Mouse (Mus musculus): ENCODE data around the gene Xaf1. TPM values are rescaled to one million over a fixed set of nuclear protein-coding genes. Genes with fewer than 3 reads are reported as not detected.

The Xaf1 gene
- polyA plus RNA-seq, 1 experiment, result 1.4 TPM

GRCm38 (mm10) chr11:72349016-72349415 is 47.6 kb downstream of the Xaf1 start:
- Histone ChIP-seq H3K4me1 (ENCODE audit: control insufficient read depth, insufficient read depth, low read length) (no peaks in the 10 kb centered on the region), H3K36me3 (ENCODE audit: control insufficient read depth, insufficient read depth, low read length) (no peaks in the 10 kb centered on the region), H3K4me3 (ENCODE audit: control insufficient read depth, low read depth, low read length) (no peak overlapping the region), H3K27me3 (ENCODE audit: control insufficient read depth, insufficient read depth, low read length) (no peaks in the 10 kb centered on the region), H3K27ac (ENCODE audit: control insufficient read depth, insufficient read depth, low read depth, low read length) (no peak overlapping the region)
- no peak for TF ChIP-seq POLR2A (IDR thresholded peaks at IDR 0.05; ENCODE audit: control insufficient read depth, low read depth, low read length)

- Histone ChIP-seq H3K4me3 (ENCODE audit: control insufficient read depth, low read depth, low read length) (no peak overlapping the region), H3K36me3 (ENCODE audit: control insufficient read depth, insufficient read depth, low read length) (no peaks in the 10 kb centered on the region), H3K27me3 (ENCODE audit: control insufficient read depth, insufficient read depth, low read length) (no peaks in the 10 kb centered on the region), H3K27ac (ENCODE audit: control insufficient read depth, insufficient read depth, low read depth, low read length) (no peak overlapping the region), H3K4me1 (ENCODE audit: control insufficient read depth, insufficient read depth, low read length) (peaks cover 3% of the 10 kb centered on the region; the same call in 1 of the 2 replicates)
- TF ChIP-seq CTCF (IDR thresholded peaks at IDR 0.05; ENCODE audit: control insufficient read depth, insufficient read depth, insufficient replicate concordance, low read depth, low read length), result no peak
- no peak for TF ChIP-seq POLR2A (IDR thresholded peaks at IDR 0.05; ENCODE audit: control insufficient read depth, low read depth, low read length)
Measured at GRCm38 (mm10) chr11:72349652-72350051, 48.2 kb downstream of the Xaf1 start.

GRCm38 (mm10) chr11:72352272-72352671 is 50.8 kb downstream of the Xaf1 start:
- Histone ChIP-seq H3K4me1 (ENCODE audit: control insufficient read depth, insufficient read depth, low read length) (peaks cover 8% of the 10 kb centered on the region; the same call in 1 of the 2 replicates), H3K36me3 (ENCODE audit: control insufficient read depth, insufficient read depth, low read length) (no peaks in the 10 kb centered on the region), H3K27ac (ENCODE audit: control insufficient read depth, insufficient read depth, low read depth, low read length) (no peak overlapping the region), H3K4me3 (ENCODE audit: control insufficient read depth, low read depth, low read length) (no peak overlapping the region), H3K27me3 (ENCODE audit: control insufficient read depth, insufficient read depth, low read length) (no peaks in the 10 kb centered on the region)
- TF ChIP-seq POLR2A (IDR thresholded peaks at IDR 0.05; ENCODE audit: control insufficient read depth, low read depth, low read length) (no peak), CTCF (IDR thresholded peaks at IDR 0.05; ENCODE audit: control insufficient read depth, insufficient read depth, insufficient replicate concordance, low read depth, low read length) (no peak)

- no peaks in the 10 kb centered on the region for H3K27me3 ChIP-seq (ENCODE audit: control insufficient read depth, insufficient read depth, low read length)
- H3K27ac ChIP-seq (ENCODE audit: control insufficient read depth, insufficient read depth, low read depth, low read length), result no peak overlapping the region
- no peak for TF ChIP-seq POLR2A (IDR thresholded peaks at IDR 0.05; ENCODE audit: control insufficient read depth, low read depth, low read length)
- no peak for TF ChIP-seq CTCF (IDR thresholded peaks at IDR 0.05; ENCODE audit: control insufficient read depth, insufficient read depth, insufficient replicate concordance, low read depth, low read length)
- peaks cover 8% of the 10 kb centered on the region; the same call in 1 of the 2 replicates for H3K4me1 ChIP-seq (ENCODE audit: control insufficient read depth, insufficient read depth, low read length)
- no peaks in the 10 kb centered on the region for H3K36me3 ChIP-seq (ENCODE audit: control insufficient read depth, insufficient read depth, low read length)
- H3K4me3 ChIP-seq (ENCODE audit: control insufficient read depth, low read depth, low read length), result no peak overlapping the region
Measured at GRCm38 (mm10) chr11:72353186-72353585, 51.8 kb downstream of the Xaf1 start.

GRCm38 (mm10) chr11:72354971-72355728 is 53.7 kb downstream of the Xaf1 start:
- Histone ChIP-seq H3K4me3 (ENCODE audit: control insufficient read depth, low read depth, low read length) (peak overlapping the region; percentile 67), H3K27ac (ENCODE audit: control insufficient read depth, insufficient read depth, low read depth, low read length) (no peak overlapping the region), H3K4me1 (ENCODE audit: control insufficient read depth, insufficient read depth, low read length) (peaks cover 8% of the 10 kb centered on the region; the same call in 1 of the 2 replicates), H3K27me3 (ENCODE audit: control insufficient read depth, insufficient read depth, low read length) (no peaks in the 10 kb centered on the region), H3K36me3 (ENCODE audit: control insufficient read depth, insufficient read depth, low read length) (no peaks in the 10 kb centered on the region)
- TF ChIP-seq CTCF (IDR thresholded peaks at IDR 0.05; ENCODE audit: control insufficient read depth, insufficient read depth, insufficient replicate concordance, low read depth, low read length), result peak; percentile 91
- no peak for TF ChIP-seq POLR2A (IDR thresholded peaks at IDR 0.05; ENCODE audit: control insufficient read depth, low read depth, low read length)

GRCm38 (mm10) chr11:72361385-72362346 is 60.2 kb downstream of the Xaf1 start:
- Histone ChIP-seq H3K4me3 (ENCODE audit: control insufficient read depth, low read depth, low read length) (peak overlapping the region; percentile 79), H3K27ac (ENCODE audit: control insufficient read depth, insufficient read depth, low read depth, low read length) (peak overlapping the region; percentile 83), H3K4me1 (ENCODE audit: control insufficient read depth, insufficient read depth, low read length) (peaks cover 2% of the 10 kb centered on the region), H3K36me3 (ENCODE audit: control insufficient read depth, insufficient read depth, low read length) (no peaks in the 10 kb centered on the region), H3K27me3 (ENCODE audit: control insufficient read depth, insufficient read depth, low read length) (no peaks in the 10 kb centered on the region)
- TF ChIP-seq CTCF (IDR thresholded peaks at IDR 0.05; ENCODE audit: control insufficient read depth, insufficient read depth, insufficient replicate concordance, low read depth, low read length) (no peak), POLR2A (IDR thresholded peaks at IDR 0.05; ENCODE audit: control insufficient read depth, low read depth, low read length) (peak; percentile 82)

GRCm38 (mm10) chr11:72362347-72362741 is 60.9 kb downstream of the Xaf1 start, which contains the start of gene Tekt1:
TSS of gene Tekt1 (minus strand) at chr11:72362442.
- H3K27ac ChIP-seq (ENCODE audit: control insufficient read depth, insufficient read depth, low read depth, low read length), result peak within 1 kb of the TSS; percentile 83
- no peaks in the 10 kb centered on the region for H3K27me3 ChIP-seq (ENCODE audit: control insufficient read depth, insufficient read depth, low read length)
- H3K36me3 ChIP-seq (ENCODE audit: control insufficient read depth, insufficient read depth, low read length), result no peaks in the 10 kb centered on the region
- peak within 1 kb of the TSS; percentile 79 for H3K4me3 ChIP-seq (ENCODE audit: control insufficient read depth, low read depth, low read length)
- peaks cover 2% of the 10 kb centered on the region for H3K4me1 ChIP-seq (ENCODE audit: control insufficient read depth, insufficient read depth, low read length)
- TF ChIP-seq CTCF (IDR thresholded peaks at IDR 0.05; ENCODE audit: control insufficient read depth, insufficient read depth, insufficient replicate concordance, low read depth, low read length) (no peak), POLR2A (IDR thresholded peaks at IDR 0.05; ENCODE audit: control insufficient read depth, low read depth, low read length) (no peak)

Other genes with a start within 250 kb of the Xaf1 start
- gene Pitpnm3, start 165.9 kb upstream of the Xaf1 start, polyA plus RNA-seq (2012; rRNA removed), result 2.6 and 3.2 TPM in 2 replicates
- 0.78 and 1.1 TPM in 2 replicates for gene Gm43951, start 94.8 kb upstream of the Xaf1 start, polyA plus RNA-seq (2012; rRNA removed)
- 19.1 and 33.1 TPM in 2 replicates for gene 4933427D14Rik, start 94.2 kb upstream of the Xaf1 start, polyA plus RNA-seq (2012; rRNA removed)
- 15.8 and 17.5 TPM in 2 replicates for gene Txndc17, start 94.1 kb upstream of the Xaf1 start, polyA plus RNA-seq (2012; rRNA removed)
- gene Med31, start 86.0 kb upstream of the Xaf1 start, polyA plus RNA-seq (2012; rRNA removed), result 21.5 and 23.5 TPM in 2 replicates
- 34.1 and 37.6 TPM in 2 replicates for gene Slc13a5, start 34.4 kb upstream of the Xaf1 start, polyA plus RNA-seq (2012; rRNA removed)
- 108 and 112 TPM in 2 replicates for gene Fbxo39, start 12.8 kb downstream of the Xaf1 start, polyA plus RNA-seq (2012; rRNA removed)
- 184 and 205 TPM in 2 replicates for gene Tekt1, start 60.8 kb downstream of the Xaf1 start, polyA plus RNA-seq (2012; rRNA removed)
- gene Smtnl2, start 110.1 kb downstream of the Xaf1 start, polyA plus RNA-seq (2012; rRNA removed), result 2.1 and 2.5 TPM in 2 replicates
- gene Ggt6, start 133.9 kb downstream of the Xaf1 start, polyA plus RNA-seq (2012; rRNA removed), result 0.10 TPM in 2 replicates
- gene Mybbp1a, start 139.7 kb downstream of the Xaf1 start, polyA plus RNA-seq (2012; rRNA removed), result 13.6 and 14.0 TPM in 2 replicates
- 11.4 and 12.1 TPM in 2 replicates for gene Spns2, start 188.3 kb downstream of the Xaf1 start, polyA plus RNA-seq (2012; rRNA removed)
- 1.6 and 1.7 TPM in 2 replicates for gene Spns3, start 248.9 kb downstream of the Xaf1 start, polyA plus RNA-seq (2012; rRNA removed)